Mouse (Mus musculus): Measurements from ENCODE around the gene Cd164l2. TPM values are rescaled to one million over a fixed set of nuclear protein-coding genes. Genes with fewer than 3 reads are reported as not detected.
A peak's percentile ranks its signal among the peaks of the same experiment; 100 is the strongest.

The Cd164l2 gene
- polyA plus RNA-seq, 1 experiment, result not detected

- Histone ChIP-seq H3K27ac (ENCODE audit: insufficient read depth, low read length) (peak overlapping the region; percentile 57; the same call in 1 of the 2 replicates), H3K4me1 (ENCODE audit: control insufficient read depth, insufficient read depth, low read length) (no peaks in the 10 kb centered on the region), H3K4me3 (ENCODE audit: insufficient read depth, low read length) (no peak overlapping the region)
- TF ChIP-seq POLR2A (IDR thresholded peaks at IDR 0.05; ENCODE audit: low read depth, low read length) (no peak), CTCF (IDR thresholded peaks at IDR 0.05; ENCODE audit: borderline replicate concordance, insufficient read depth, low read length) (no peak)
Measured at GRCm38 (mm10) chr4:133269596-133269995, 57.7 kb downstream of the Cd164l2 start.

GRCm38 (mm10) chr4:133270929-133271328 is 59.0 kb downstream of the Cd164l2 start:
- H3K4me3 ChIP-seq (ENCODE audit: insufficient read depth, low read length), result no peak overlapping the region
- no peak for TF ChIP-seq POLR2A (IDR thresholded peaks at IDR 0.05; ENCODE audit: low read depth, low read length)
- no peak for TF ChIP-seq CTCF (IDR thresholded peaks at IDR 0.05; ENCODE audit: borderline replicate concordance, insufficient read depth, low read length)
- H3K4me1 ChIP-seq (ENCODE audit: control insufficient read depth, insufficient read depth, low read length), result no peaks in the 10 kb centered on the region
- no peak overlapping the region for H3K27ac ChIP-seq (ENCODE audit: insufficient read depth, low read length)

Other genes with a start within 250 kb of the Cd164l2 start
- not detected in 2 replicates for gene Fgr, start 238.0 kb upstream of the Cd164l2 start, polyA plus RNA-seq (2011; ENCODE audit: insufficient read length, low read depth, missing spikeins)
- 37.5 and 46.0 TPM in 2 replicates for gene Ahdc1, start 200.9 kb upstream of the Cd164l2 start, polyA plus RNA-seq (2011; ENCODE audit: insufficient read length, low read depth, missing spikeins)
- 101 and 107 TPM in 2 replicates for gene Wasf2, start 81.6 kb upstream of the Cd164l2 start, polyA plus RNA-seq (2011; ENCODE audit: insufficient read length, low read depth, missing spikeins)
- 0.20 TPM in 1 of 2 replicates, not detected in the other for gene Gpr3, start 405 bp downstream of the Cd164l2 start, polyA plus RNA-seq (2011; ENCODE audit: insufficient read length, low read depth, missing spikeins)
- 4.5 and 7.3 TPM in 2 replicates for gene Map3k6, start 28.7 kb downstream of the Cd164l2 start, polyA plus RNA-seq (2011; ENCODE audit: insufficient read length, low read depth, missing spikeins)
- 1.1 and 3.9 TPM in 2 replicates for gene Sytl1, start 51.0 kb downstream of the Cd164l2 start, polyA plus RNA-seq (2011; ENCODE audit: insufficient read length, low read depth, missing spikeins)
- gene Tmem222, start 65.7 kb downstream of the Cd164l2 start, polyA plus RNA-seq (2011; ENCODE audit: insufficient read length, low read depth, missing spikeins), result 37.8 and 47.7 TPM in 2 replicates
- gene Wdtc1, start 141.3 kb downstream of the Cd164l2 start, polyA plus RNA-seq (2011; ENCODE audit: insufficient read length, low read depth, missing spikeins), result 21.2 and 21.7 TPM in 2 replicates
- 26.2 and 34.7 TPM in 2 replicates for gene Slc9a1, start 157.6 kb downstream of the Cd164l2 start, polyA plus RNA-seq (2011; ENCODE audit: insufficient read length, low read depth, missing spikeins)

Data from embryonic fibroblast, embryonic 13.5 days (primary cell).